Mouse (Mus musculus) bone marrow, adult 2 months (tissue): ENCODE data around the gene Minos1.

ENCODE experiments used
- CTCF ChIP-seq: fragments of 200-500 bp; IDR thresholded peaks from 2 replicates; pipeline ENCODE4 v1.5.1; 2011; ENCODE audit warnings: low read length, control low read depth; ENCODE audit not compliant: control insufficient read depth, insufficient read depth
- POLR2A ChIP-seq: fragments of 200-500 bp; IDR thresholded peaks from 2 replicates; pipeline ENCODE4 v1.6.1; 2011; ENCODE audit warnings: low read depth, mild to moderate bottlenecking, control low read depth, low read length, borderline replicate concordance; ENCODE audit not compliant: control insufficient read depth

DNA sequence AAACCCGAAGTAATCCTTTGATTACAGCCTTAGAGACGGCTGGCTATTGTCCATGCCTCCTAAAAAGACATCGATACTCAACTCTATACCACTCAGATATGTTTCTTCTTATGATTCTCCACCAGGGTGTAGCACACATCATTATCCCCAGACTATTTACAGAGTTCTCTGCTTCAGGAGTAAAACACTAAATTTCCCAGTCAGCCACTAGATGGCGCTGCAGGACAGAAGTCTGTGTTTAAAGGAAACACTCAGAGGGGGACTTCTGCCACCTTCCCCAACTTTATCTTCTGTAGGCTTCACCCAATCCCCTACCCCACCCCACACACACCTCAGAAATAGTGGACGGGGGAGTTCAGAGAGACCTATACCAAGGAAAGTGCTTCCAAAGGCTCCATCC is 44.9 kb downstream of the Minos1 start:
- TF ChIP-seq POLR2A = no peak
- TF ChIP-seq CTCF = peak; percentile 45
